Mouse (Mus musculus) lung, postnatal 0 days (tissue): Measurements from ENCODE around the gene Fam204a. TPM values are rescaled to one million over a fixed set of nuclear protein-coding genes. Genes with fewer than 3 reads are reported as not detected.

ENCODE experiments used
- ATAC-seq: fragments of 200-750 bp; cut with Nextera tagmentation; 2 replicates; pipeline ENCODE4 v1.8.0; 2017; ENCODE audit warnings: moderate library complexity
- DNase-seq: peaks from one replicate; pipeline ENCODE4 v3.0.0-alpha.2; 2016; ENCODE audit warnings: low spot score
- H3K27ac ChIP-seq: fragments of 300-500 bp; sonication (generic); 2 replicates; pipeline ENCODE4 v1.5.1; 2014; ENCODE audit warnings: antibody characterized with exemption, mild to moderate bottlenecking, low read length, mixed read lengths
- H3K27me3 ChIP-seq: fragments of 300-500 bp; sonication (generic); replicated peaks from 2 replicates; pipeline ENCODE4 v1.6.1; 2014; ENCODE audit warnings: low read length, mixed read lengths; ENCODE audit not compliant: insufficient read depth
- H3K36me3 ChIP-seq: fragments of 300-500 bp; sonication (generic); 2 replicates; pipeline ENCODE4 v1.6.1; 2014; ENCODE audit warnings: low read length, mixed read lengths; ENCODE audit not compliant: insufficient read depth
- H3K4me1 ChIP-seq: fragments of 300-500 bp; sonication (generic); 2 replicates; pipeline ENCODE4 v1.6.1; 2014; ENCODE audit warnings: antibody characterized with exemption, low read depth, low read length, mixed read lengths; ENCODE audit not compliant: insufficient read depth
- H3K4me2 ChIP-seq: fragments of 300-500 bp; sonication (generic); replicated peaks from 2 replicates; pipeline ENCODE4 v1.6.1; 2014; ENCODE audit warnings: low read depth, mild to moderate bottlenecking, low read length, moderate library complexity, mixed read lengths
- H3K4me3 ChIP-seq: fragments of 300-500 bp; sonication (generic); 2 replicates; pipeline ENCODE4 v1.5.1; 2014; ENCODE audit warnings: low read depth, low read length
- H3K9ac ChIP-seq: fragments of 300-500 bp; sonication (generic); replicated peaks from 2 replicates; pipeline ENCODE4 v1.6.1; 2014; ENCODE audit warnings: low read depth, mild to moderate bottlenecking
- H3K9me3 ChIP-seq: fragments of 300-500 bp; sonication (generic); 2 replicates; pipeline ENCODE4 v1.6.1; 2016; ENCODE audit warnings: low read length, mixed read lengths
- CTCF ChIP-seq: IDR thresholded peaks from 2 replicates; pipeline ENCODE4 v1.5.1; 2016; ENCODE audit warnings: antibody characterized with exemption, mild to moderate bottlenecking
- EP300 ChIP-seq: IDR thresholded peaks from 2 replicates; pipeline ENCODE4 v1.6.1; 2016; ENCODE audit warnings: antibody characterized with exemption, mild to moderate bottlenecking, control low read depth
- WGBS: fragments of 180-500 bp; shearing (Covaris S2); extraction: QIAGEN DNeasy Blood & Tissue Kit; methylation state at CpG from one replicate; pipeline ENCODE4 v1.1.7; 2014; 5-methylcytosine and 5-hydroxymethylcytosine counted together
- polyA plus RNA-seq: library from polyadenylated mRNA; unstranded; fragments of >200 nt; fragmentation: Nextera tagmentation; extraction: Ambion mirVana; gene quantifications from 2 replicates; pipeline ENCODE4 v1.2.1, GENCODE M21; 2015

Gene Fam204a
- polyA plus RNA-seq, 1 experiment from 2014 or later, result 54.2 TPM

DNA sequence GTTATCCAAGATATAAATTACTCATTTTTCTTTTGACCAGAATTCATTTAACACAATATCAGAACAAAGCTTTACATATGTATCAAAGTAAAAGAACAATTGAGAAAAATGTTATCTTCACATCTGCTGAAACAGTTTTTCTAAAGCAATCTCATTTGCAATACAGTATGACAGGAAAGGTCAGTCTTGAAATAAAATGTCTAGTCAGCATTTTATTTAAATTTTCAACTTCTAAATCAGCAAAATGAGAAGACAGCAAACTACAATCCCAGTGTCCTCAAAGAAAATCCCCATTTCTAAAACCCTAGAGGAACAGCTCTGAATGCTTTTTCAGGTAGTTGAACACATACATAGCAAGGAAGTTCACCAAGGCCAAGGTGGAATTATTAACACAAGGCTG, 18.3 kb downstream of the Fam204a start:
- H3K4me1 ChIP-seq, result no peaks in the 10 kb centered on the region
- no peak overlapping the region for H3K9ac ChIP-seq
- TF ChIP-seq EP300 (no peak), CTCF (no peak)
- no peak overlapping the region for H3K27ac ChIP-seq
- no peaks in the 10 kb centered on the region for H3K36me3 ChIP-seq
- no peak for ATAC-seq
- no peaks in the 10 kb centered on the region for H3K27me3 ChIP-seq
- H3K4me2 ChIP-seq, result no peak overlapping the region
- no peaks in the 10 kb centered on the region for H3K9me3 ChIP-seq
- DNase-seq, result no peak
- H3K4me3 ChIP-seq, result no peak overlapping the region

DNA sequence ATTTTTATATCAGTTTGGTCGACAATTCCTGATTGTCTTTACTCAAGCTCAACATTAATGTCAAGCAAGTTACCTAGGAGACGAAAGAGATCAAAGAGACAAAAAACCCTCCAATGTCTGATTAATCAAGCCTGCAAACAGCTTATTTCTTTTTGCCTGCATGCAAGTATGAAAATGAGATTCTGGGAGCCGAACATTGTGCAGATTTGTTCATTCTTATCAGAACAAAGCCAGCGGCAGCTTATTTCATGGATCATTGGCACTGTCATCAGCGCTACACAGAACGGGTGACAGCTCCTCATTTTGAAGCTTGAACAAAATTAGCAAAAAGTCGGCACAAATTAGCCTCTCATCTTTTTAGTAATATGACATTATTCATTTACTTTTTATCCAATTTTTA, 22.3 kb downstream of the Fam204a start:
- no peak for ATAC-seq
- H3K27me3 ChIP-seq, result no peaks in the 10 kb centered on the region
- WGBS, result 72% methylated on average over 7 of the region's 7 CpGs
- no peak overlapping the region for H3K4me3 ChIP-seq
- DNase-seq, result no peak
- H3K9me3 ChIP-seq, result no peaks in the 10 kb centered on the region
- no peak for TF ChIP-seq CTCF
- no peak for TF ChIP-seq EP300
- no peak overlapping the region for H3K27ac ChIP-seq
- no peaks in the 10 kb centered on the region for H3K36me3 ChIP-seq
- H3K4me2 ChIP-seq, result no peak overlapping the region
- no peaks in the 10 kb centered on the region for H3K4me1 ChIP-seq
- H3K9ac ChIP-seq, result no peak overlapping the region

DNA sequence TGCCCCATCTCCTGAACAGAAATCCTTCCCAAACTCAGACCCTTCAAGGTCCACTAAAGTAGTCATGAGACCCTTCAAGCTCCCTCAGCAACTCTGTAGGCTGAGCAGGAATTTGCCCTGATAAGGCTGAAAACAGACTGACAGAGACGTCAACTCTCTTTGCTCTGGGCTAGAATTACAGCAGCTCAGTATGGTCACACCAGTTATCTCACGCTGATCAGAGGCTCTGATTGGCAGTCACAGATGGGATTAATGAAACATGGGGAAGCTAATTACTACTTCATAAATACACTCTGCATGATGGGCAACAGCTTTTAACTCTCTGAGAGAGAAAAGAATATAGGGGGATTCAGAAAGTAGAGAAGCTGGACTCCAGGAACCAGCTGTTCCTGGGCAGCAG, 26.2 kb downstream of the Fam204a start:
- no peak overlapping the region for H3K4me2 ChIP-seq
- no peaks in the 10 kb centered on the region for H3K27me3 ChIP-seq
- H3K4me1 ChIP-seq, result no peaks in the 10 kb centered on the region
- WGBS, result 37% methylated on average over 2 of the region's 2 CpGs
- H3K4me3 ChIP-seq, result no peak overlapping the region
- TF ChIP-seq CTCF (no peak), EP300 (no peak)
- H3K9ac ChIP-seq, result no peak overlapping the region
- H3K27ac ChIP-seq, result no peak overlapping the region
- H3K9me3 ChIP-seq, result no peaks in the 10 kb centered on the region
- ATAC-seq, result no peak
- no peak for DNase-seq
- H3K36me3 ChIP-seq, result no peaks in the 10 kb centered on the region

DNA sequence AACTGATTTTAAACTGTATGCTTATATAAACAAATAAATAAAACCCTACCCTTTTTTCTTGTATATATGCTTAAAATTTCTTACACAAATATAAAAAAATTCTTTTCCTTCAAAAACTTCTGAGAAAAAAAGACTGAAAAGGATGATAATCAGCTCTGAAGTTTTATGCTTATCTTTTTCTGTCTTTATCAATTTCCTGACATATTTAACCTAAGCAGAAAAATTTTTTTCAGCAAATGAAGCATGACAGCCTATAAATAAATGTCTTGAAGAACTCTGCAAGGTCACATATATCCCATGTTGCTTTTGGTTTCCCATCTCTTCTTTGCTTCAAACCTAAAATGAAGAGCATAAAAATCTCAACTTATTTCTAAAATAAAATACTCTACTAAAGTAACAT, 27.3 kb downstream of the Fam204a start:
- no peak overlapping the region for H3K9ac ChIP-seq
- H3K4me2 ChIP-seq, result no peak overlapping the region
- no peaks in the 10 kb centered on the region for H3K9me3 ChIP-seq
- H3K36me3 ChIP-seq, result no peaks in the 10 kb centered on the region
- no peak overlapping the region for H3K27ac ChIP-seq
- ATAC-seq, result no peak
- no peaks in the 10 kb centered on the region for H3K4me1 ChIP-seq
- DNase-seq, result no peak
- no peaks in the 10 kb centered on the region for H3K27me3 ChIP-seq
- H3K4me3 ChIP-seq, result no peak overlapping the region
- no peak for TF ChIP-seq EP300
- TF ChIP-seq CTCF, result no peak

DNA sequence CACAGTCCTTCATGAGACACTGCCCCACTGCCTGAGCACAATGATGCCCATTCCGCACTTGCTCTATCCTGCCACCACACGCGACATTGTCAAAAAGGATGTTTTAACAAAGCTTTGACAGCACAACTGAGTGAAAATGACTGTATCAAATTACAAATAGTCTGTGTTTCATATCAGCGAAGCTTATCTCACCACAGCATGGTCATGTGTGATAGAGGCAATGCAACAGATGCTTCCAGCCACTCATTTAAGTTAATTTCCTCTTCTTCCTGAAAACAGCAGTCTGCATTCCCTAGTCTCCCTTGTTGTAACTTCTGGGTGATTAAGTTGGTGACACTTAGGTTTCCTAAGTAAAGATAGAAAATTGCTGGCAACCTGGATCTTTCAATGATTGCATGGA, 33.7 kb downstream of the Fam204a start:
- TF ChIP-seq CTCF (no peak), EP300 (no peak)
- 82% methylated on average over 4 of the region's 4 CpGs for WGBS

DNA sequence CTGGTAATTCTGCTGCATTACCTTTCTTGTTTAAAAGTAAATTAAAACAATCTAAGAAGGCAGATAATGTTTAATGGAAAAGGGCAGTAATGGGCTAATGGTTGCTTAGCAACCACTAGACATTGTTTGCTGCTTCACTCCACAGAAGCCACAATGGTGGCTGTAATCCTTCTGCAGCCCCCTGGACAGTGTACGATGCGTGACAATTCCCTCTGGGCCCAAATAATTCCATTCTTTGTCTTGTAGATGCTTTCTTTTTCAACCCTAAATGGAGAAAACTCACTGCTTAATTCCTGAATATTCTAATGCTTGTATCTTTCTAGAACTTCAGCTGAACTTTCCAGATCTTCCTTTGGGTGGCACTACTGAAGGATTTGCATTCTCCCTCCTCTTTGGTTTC, 37.3 kb downstream of the Fam204a start:
- H3K4me2 ChIP-seq, result no peak overlapping the region
- H3K4me3 ChIP-seq, result no peak overlapping the region
- no peaks in the 10 kb centered on the region for H3K9me3 ChIP-seq
- no peak for DNase-seq
- no peak overlapping the region for H3K27ac ChIP-seq
- 70% methylated on average over 2 of the region's 2 CpGs for WGBS
- no peaks in the 10 kb centered on the region for H3K4me1 ChIP-seq
- no peaks in the 10 kb centered on the region for H3K27me3 ChIP-seq
- ATAC-seq, result no peak
- no peak for TF ChIP-seq EP300
- TF ChIP-seq CTCF, result no peak
- H3K9ac ChIP-seq, result no peak overlapping the region
- H3K36me3 ChIP-seq, result no peaks in the 10 kb centered on the region

More for the DNA sequence above, 33.7 kb downstream of the Fam204a start:
- ATAC-seq, result no peak
- Histone ChIP-seq H3K36me3 (no peaks in the 10 kb centered on the region), H3K27ac (no peak overlapping the region), H3K4me1 (no peaks in the 10 kb centered on the region), H3K9me3 (no peaks in the 10 kb centered on the region), H3K9ac (no peak overlapping the region), H3K4me2 (no peak overlapping the region), H3K27me3 (no peaks in the 10 kb centered on the region), H3K4me3 (no peak overlapping the region)
- no peak for DNase-seq

DNA sequence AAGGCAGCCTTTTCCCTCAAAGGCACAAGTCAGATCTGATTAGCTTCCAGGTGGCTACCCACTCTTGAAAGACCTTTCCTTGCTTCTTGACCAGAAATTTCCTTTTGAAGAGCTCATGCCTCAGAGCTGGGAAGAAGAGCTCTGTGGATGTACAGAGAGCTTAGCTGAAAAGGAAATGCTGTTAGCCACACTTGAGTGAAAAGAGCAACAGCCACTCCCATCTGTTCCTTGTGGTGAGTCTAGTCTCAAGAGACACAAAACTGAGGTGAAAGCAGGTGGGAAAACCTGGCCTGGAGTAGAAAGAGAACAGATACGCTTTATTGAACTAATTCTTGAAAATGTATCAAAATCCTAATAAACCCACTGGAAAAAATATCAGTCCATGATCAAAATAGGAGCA, 43.6 kb downstream of the Fam204a start:
- no peak overlapping the region for H3K9ac ChIP-seq
- H3K27me3 ChIP-seq, result no peaks in the 10 kb centered on the region
- H3K4me1 ChIP-seq, result no peaks in the 10 kb centered on the region
- no peak overlapping the region for H3K27ac ChIP-seq
- no peak overlapping the region for H3K4me2 ChIP-seq
- H3K4me3 ChIP-seq, result no peak overlapping the region
- no peak for DNase-seq
- TF ChIP-seq CTCF, result no peak
- no peak for TF ChIP-seq EP300
- 97% methylated on average over 1 of the region's 1 CpGs for WGBS
- no peak for ATAC-seq
- H3K36me3 ChIP-seq, result no peaks in the 10 kb centered on the region
- H3K9me3 ChIP-seq, result no peaks in the 10 kb centered on the region
